Mouse (Mus musculus): Measurements from ENCODE around the gene Tlk1.

Gene Tlk1

GRCm38 (mm10) chr2:70825371-70826051 lies at the start of gene Tlk1:
TSS of gene Tlk1 (minus strand) at chr2:70825728.
- DNase-seq (ENCODE audit: low spot score in 2 of 2): no peak

GRCm38 (mm10) chr2:70875129-70875528 lies 49.6 kb upstream of the Tlk1 start:
- DNase-seq (ENCODE audit: low spot score in 2 of 2): no peak

GRCm38 (mm10) chr2:70873168-70873567 lies 47.6 kb upstream of the Tlk1 start:
- no peak for DNase-seq (ENCODE audit: low spot score in 2 of 2)

DNA sequence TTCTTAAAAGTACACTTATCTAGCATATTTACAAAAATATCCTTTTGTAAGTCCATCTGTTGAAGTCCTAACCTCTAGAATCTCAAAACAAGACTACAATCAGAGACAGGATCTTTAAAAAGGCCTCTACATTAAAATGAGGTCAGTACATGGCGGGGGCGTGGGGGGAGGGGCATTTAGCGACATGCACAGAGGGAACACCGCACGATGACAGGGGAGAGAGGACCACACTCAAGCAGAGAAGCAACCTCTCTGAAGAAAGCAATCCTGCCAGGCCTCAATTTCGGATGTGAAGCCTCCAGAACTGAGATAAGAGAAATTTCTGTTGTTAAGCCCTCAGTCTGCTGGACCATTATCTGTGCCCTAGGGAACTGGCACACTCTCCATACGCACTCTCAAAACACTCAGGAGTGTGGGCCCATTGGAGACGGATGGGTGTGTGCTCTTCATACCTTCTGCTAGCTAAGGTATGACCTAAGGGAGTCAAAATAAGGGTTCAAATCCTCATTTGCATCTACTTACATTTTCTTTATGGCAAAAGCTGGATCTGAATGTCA lies 46.0 kb upstream of the Tlk1 start:
- DNase-seq (ENCODE audit: low spot score in 2 of 2): no peak

GRCm38 (mm10) chr2:70870819-70871218 lies 45.3 kb upstream of the Tlk1 start:
- DNase-seq (ENCODE audit: low spot score in 2 of 2): no peak

- no peak for DNase-seq (ENCODE audit: low spot score in 2 of 2)
Observed at GRCm38 (mm10) chr2:70869116-70869515, 43.6 kb upstream of the Tlk1 start.

- DNase-seq (ENCODE audit: low spot score in 2 of 2): no peak
Observed at GRCm38 (mm10) chr2:70867231-70867630, 41.7 kb upstream of the Tlk1 start.

DNA sequence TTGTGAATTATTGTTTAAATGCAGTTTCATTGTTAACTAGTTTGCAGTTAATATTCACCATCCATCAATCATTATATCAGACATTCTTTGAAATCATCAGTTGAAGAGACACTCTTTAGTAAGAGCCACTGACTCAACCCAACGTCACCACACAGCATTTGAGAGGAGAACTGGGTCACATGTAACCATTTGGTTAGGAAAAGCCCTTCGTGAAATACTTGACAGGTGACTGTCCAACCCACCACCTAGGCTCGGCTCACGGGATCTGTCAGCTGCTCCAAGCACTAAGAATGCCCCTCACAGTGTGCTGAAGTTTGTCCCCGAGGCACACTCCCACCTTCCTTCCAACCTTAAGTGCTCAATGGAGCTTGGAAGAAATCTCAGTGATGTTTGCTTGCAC lies 37.4 kb upstream of the Tlk1 start:
- DNase-seq (ENCODE audit: low spot score in 2 of 2): no peak

DNA sequence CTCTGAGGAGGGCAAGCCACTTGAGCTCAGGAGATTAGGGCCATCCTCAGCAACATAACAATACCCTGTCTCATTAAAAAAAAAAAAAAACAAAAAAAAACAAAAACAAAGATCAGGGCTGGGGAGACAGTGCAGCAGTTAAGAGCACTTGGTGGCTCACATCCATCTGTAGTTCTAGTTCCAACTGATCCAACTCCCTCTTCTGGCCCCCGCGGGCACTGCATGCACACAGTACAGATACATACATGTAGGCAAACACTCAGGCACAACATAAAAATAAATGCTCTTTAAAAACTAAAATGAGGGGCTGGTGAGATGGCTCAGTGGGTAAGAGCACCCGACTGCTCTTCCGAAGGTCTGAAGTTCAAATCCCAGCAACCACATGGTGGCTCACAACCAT lies 34.2 kb upstream of the Tlk1 start:
- DNase-seq (ENCODE audit: low spot score in 2 of 2): no peak

GRCm38 (mm10) chr2:70856971-70857370 lies 31.4 kb upstream of the Tlk1 start:
- no peak for DNase-seq (ENCODE audit: low spot score in 2 of 2)

DNA sequence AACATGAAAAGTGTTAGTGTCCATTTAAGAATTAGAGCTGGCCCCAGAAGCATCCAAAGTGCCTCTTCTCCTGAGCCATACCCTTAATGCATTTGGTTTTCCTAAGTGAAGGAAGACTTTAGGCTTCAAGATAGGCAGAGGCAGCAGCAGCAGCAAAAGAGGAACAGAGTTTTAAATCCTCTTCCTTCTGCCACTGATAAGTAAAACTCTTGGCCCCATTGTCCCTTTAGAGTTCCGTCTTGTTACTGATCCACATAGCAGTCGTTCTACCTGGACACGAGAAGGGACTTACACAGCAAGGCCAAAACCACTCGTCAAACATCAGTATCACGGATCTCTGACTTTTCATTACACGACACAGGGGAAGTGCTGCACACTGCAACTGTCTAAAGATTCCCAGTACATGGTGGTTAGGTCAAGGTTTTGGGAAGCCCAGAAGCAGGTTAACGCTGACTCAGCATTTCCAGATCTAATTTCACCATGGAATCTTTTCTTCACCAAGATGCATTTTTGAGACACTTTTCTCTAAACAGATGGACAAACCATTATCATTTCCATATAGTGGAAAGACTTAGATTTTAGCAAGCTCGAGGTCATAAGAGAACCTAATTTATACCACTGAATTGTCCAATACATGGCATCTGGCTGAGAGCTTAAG lies 28.8 kb upstream of the Tlk1 start:
- DNase-seq (ENCODE audit: low spot score in 2 of 2): no peak

GRCm38 (mm10) chr2:70853329-70853728 lies 27.8 kb upstream of the Tlk1 start:
- DNase-seq (ENCODE audit: low spot score in 2 of 2): peak in 1 of 2 experiments; percentile 34

DNA sequence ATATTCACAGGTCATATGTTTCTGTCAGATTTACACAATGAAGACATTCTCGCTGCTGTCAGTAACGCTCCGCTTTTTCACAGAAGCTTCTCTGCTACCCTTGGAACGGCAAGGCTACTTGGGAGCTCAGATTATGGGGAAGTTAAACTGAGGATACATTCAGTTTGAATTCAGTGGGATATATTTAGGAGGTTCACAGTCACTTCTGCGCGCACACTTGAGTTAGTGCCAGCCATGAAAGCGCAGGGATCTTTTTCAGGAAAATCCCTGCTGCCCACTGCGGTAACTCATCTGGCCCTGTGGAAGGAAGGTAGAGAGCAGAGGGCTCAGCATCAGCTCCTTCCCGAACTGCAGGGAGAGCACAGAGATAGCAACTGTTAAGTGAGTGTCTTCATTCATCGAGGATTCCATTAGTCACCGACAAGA lies 27.3 kb upstream of the Tlk1 start:
- peak; percentile 31 to 74 for DNase-seq (ENCODE audit: low spot score in 2 of 2)

DNA sequence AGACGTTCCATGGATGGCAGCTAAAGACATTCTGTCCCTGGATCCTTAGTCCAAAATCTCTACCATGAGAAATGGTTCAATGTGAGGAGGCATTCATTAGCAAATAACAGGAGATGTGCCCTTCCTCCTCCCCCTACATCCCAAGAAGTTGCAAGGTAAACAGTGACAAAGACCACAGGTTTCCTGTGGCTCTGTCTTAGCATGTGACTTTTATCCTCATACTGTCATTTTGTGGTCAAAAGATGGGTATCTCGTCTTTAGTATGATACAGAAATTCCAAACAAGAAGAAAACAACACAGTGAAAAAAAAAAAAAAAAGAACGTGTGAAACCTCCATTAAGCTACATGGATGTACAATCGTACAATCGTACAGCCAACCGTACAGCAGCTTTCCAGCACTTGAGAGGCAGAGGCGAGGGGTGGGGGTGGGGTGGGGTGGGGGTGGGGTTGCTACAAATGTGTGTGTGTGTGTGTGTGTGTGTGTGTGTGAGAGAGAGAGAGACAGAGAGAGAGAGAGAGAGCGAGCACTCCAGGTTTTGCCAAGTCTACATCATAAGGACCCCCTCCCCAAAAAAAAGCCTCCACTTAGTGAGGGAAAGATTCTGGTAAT lies 26.8 kb upstream of the Tlk1 start:
- no peak for DNase-seq (ENCODE audit: low spot score in 2 of 2)

DNA sequence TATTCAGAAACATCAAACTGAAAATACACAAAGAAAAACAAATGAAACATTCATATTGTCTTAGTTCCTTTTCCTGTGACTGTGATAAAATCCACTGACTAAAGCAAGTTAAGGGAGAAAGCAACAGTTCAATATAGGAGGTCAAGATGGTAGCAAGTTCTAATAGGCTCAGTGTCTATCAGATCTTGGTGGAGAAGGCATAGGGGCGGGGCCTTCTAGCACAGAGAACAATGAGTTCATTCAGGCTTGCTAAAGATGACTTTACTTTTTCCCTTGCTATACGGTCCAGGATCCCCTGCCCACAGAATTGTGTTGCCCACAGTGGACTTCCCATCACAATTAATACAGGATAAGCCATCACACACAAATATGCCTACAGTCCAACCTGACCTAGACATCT lies 20.3 kb upstream of the Tlk1 start:
- no peak for DNase-seq (ENCODE audit: low spot score in 2 of 2)

- no peak for DNase-seq (ENCODE audit: low spot score in 2 of 2)
Observed at GRCm38 (mm10) chr2:70844694-70845395, 19.3 kb upstream of the Tlk1 start.

DNA sequence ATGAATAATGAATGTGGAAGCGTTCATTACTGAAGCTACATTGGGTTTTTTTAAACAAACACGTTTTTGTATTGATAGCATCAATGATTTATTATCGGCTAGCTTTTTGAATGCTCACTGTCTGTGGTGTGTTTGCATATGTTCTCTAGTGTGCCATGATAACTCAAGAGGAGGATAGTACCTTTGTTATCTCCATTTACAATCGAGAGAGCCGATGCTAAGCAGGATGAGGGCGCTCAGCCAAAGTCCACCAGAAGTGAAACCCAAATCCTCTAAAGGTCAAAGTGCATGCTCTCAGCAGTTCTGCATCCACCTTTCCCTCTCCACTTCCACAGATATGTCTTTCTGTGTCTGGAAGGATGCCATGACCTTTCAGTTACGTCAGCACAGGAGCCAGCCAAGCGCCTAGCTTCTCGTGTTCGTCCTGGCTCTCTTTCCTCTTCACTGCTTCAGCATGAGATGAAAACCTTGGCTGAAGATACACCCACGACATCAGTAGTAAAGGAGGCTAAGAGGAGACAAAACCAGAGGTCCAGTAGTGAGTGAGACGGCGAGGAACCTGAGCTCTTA lies 16.6 kb upstream of the Tlk1 start:
- DNase-seq (ENCODE audit: low spot score in 2 of 2): no peak

DNA sequence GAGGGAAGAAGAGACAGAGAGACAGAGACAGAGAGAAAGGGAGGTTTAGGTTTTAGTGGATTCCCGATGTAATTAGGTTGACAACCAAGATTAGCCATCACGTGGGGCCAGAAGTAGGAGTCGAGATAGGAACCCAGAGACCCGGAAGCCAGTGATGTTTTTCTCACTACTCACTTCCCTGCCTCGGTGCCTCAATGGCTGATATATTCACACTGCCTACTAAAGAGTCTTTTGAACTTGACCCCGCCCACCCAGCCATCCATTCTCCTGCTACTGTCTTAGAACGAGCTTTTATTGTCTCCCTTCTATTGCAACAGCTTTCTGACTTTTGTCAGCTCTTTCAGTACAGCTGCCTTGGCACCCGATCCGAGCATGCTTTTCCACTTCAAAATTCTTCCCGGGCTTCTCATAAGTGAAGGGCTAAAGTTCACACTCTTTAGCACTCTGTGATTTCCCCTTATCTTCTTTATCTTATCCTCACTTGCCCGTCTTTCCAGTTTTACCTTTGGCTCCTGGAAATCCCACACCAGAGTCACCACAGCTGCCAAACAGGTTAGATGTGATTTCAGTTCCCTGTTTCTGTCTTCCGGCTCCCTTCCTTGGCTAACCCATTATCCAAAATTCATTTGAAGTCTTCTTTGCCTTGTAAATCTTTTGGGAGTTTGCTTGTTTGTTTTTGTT lies 13.1 kb upstream of the Tlk1 start:
- DNase-seq (ENCODE audit: low spot score in 2 of 2): no peak

DNA sequence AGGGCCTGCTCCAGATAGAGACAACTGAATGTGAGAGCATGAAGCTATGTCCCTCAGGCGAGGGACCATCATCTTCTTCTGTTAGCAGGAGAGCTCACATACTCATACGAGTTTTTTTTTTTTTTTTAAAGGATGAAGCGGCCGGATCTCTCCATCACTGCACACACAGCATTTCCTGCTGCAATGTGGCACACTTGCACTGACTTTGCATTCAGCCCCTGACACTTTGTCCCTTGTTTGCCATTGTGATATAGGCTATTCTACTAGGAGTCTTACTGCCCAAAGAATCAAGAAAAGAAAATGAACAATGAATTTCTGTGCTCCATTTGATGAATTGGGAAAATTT lies 10.8 kb upstream of the Tlk1 start:
- no peak for DNase-seq (ENCODE audit: low spot score in 2 of 2)

DNA sequence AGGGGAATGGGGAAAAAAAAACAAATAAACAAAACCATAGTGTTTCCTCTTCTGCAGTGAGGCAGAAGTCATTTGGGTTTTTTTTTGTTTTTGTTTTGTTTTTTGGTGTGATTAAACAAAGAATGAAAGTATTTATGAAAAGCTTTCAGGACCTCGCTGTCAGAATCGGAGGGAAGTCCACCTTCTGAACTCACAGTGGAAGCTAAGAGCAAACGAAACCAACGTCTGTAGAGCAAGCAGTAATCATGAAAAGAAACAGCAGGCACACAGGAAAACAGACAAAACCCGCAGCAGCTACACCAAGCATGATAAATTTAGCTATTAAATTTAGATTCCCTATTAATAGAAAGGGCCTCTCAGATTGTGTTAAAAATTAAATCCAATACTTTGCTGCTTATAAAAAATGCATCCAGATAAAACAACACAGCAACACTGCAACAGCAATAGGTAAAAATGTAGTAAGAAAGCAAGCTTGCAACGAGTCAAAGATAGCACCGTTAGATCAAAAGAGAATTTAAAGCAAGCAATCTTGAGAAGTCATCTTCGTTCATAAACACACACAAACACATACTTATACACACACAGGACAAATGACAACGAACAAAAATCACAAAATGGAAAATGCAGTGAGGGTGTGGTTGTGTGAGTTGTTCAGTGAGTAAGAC lies 10.2 kb upstream of the Tlk1 start:
- DNase-seq (ENCODE audit: low spot score in 2 of 2): no peak

DNA sequence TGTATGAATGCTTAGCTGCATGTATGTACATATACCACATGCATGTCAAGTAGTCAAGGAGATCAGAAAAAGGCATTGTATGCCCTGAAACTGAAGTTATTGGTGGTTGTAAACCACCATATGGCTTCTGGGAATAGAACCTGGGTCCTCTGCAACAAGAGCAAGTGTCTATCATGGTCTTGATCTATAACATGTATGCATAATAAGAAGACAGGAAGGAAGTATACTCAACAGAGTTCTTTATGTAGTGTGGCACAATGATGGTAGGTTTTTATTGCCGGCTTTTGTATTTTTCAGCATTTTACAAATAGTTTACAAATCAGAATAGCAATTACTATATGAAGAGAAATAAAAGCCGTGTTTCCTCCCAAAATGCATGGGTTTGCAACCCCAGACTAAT lies 9.7 kb upstream of the Tlk1 start:
- DNase-seq (ENCODE audit: low spot score in 2 of 2): no peak

Data from left cerebral cortex, adult 9 months (tissue).